Mouse (Mus musculus) forebrain, embryonic 15.5 days (tissue): ENCODE measurements around the gene Ubr2. TPM values are rescaled to one million over a fixed set of nuclear protein-coding genes. Genes with fewer than 3 reads are reported as not detected.

ENCODE experiments used
- ATAC-seq: fragments of 200-750 bp; cut with Nextera tagmentation; replicated peaks from 2 replicates; pipeline ENCODE4 v1.8.0; 2017; ENCODE audit warnings: mild to moderate bottlenecking, moderate TSS enrichment, moderate library complexity
- H3K27ac ChIP-seq: fragments of 300-500 bp; sonication (generic); replicated peaks from 2 replicates; pipeline ENCODE4 v1.5.1; 2015; ENCODE audit warnings: mild to moderate bottlenecking, inconsistent platforms
- H3K27me3 ChIP-seq: fragments of 300-500 bp; sonication (generic); 2 replicates; pipeline ENCODE4 v1.6.1; 2015; ENCODE audit warnings: inconsistent platforms
- H3K36me3 ChIP-seq: fragments of 300-500 bp; sonication (generic); 2 replicates; pipeline ENCODE4 v1.6.1; 2015; ENCODE audit warnings: mild to moderate bottlenecking, inconsistent platforms
- H3K4me1 ChIP-seq: fragments of 300-500 bp; sonication (generic); 2 replicates; pipeline ENCODE4 v1.6.1; 2015; ENCODE audit warnings: inconsistent platforms
- H3K4me2 ChIP-seq: fragments of 300-500 bp; sonication (generic); replicated peaks from 2 replicates; pipeline ENCODE4 v1.6.1; 2015; ENCODE audit warnings: mild to moderate bottlenecking, inconsistent platforms
- H3K4me3 ChIP-seq: fragments of 300-500 bp; sonication (generic); 2 replicates; pipeline ENCODE4 v1.5.1; 2015; ENCODE audit warnings: mild to moderate bottlenecking, inconsistent platforms
- H3K9ac ChIP-seq: fragments of 300-500 bp; sonication (generic); replicated peaks from 2 replicates; pipeline ENCODE4 v1.6.1; 2015; ENCODE audit warnings: mild to moderate bottlenecking, inconsistent platforms
- H3K9me3 ChIP-seq: fragments of 300-500 bp; sonication (generic); 2 replicates; pipeline ENCODE4 v1.6.1; 2016; ENCODE audit warnings: inconsistent platforms
- WGBS: fragments of 180-500 bp; shearing (Covaris S2); methylation state at CpG from one replicate; pipeline ENCODE4 v1.1.7; 2015; ENCODE audit warnings: mixed read lengths; 5-methylcytosine and 5-hydroxymethylcytosine counted together
- polyA plus RNA-seq: library from polyadenylated mRNA; unstranded; fragments of >200 nt; fragmentation: Nextera tagmentation; extraction: Ambion mirVana; gene quantifications from 2 replicates; pipeline ENCODE4 v1.2.1, GENCODE M21; 2015

Ubr2 gene
- polyA plus RNA-seq, 1 experiment from 2014 or later, result 17.4 TPM

DNA sequence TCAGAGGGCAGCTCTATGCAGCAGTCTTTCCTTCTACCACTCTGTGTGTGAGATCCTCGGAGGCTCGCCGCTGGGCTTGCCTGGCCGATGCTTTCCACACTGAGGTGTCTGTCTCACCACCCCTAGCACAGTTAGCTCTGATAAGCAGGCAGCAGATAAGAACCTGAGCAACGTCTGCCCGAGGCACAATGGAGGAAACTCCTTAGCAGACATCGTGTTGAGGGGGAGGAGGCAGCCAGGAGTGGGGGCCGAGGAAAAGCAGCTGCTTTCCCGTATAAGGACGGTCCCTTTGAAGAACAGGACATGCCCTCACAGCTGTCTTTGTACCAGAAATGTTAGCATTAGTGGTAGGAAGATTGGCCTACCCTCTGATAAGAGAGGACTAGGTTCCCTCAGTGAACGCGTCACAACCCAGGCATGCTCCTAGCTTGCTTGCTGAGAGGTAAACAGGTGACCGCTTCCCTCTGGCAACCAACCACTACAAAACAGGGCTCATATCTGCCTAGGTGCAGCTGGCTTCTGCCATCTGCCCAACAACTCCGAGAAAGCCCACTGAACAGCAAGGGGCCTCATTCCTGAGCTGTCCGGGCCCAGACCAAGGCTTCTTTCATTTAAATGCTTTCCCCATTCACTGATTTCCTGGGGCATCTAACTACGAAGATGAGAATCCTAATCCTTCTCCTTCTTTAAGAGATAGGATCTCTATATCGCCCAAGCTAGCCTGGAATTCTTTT is 124.3 kb downstream of the Ubr2 start:
- Histone ChIP-seq H3K9ac (no peak overlapping the region), H3K9me3 (no peaks in the 10 kb centered on the region), H3K4me2 (no peak overlapping the region), H3K36me3 (no peaks in the 10 kb centered on the region), H3K27ac (no peak overlapping the region), H3K4me1 (peaks cover 14% of the 10 kb centered on the region), H3K27me3 (no peaks in the 10 kb centered on the region), H3K4me3 (no peak overlapping the region)
- WGBS, result 65% methylated on average over 17 of the region's 17 CpGs
- ATAC-seq, result no peak

DNA sequence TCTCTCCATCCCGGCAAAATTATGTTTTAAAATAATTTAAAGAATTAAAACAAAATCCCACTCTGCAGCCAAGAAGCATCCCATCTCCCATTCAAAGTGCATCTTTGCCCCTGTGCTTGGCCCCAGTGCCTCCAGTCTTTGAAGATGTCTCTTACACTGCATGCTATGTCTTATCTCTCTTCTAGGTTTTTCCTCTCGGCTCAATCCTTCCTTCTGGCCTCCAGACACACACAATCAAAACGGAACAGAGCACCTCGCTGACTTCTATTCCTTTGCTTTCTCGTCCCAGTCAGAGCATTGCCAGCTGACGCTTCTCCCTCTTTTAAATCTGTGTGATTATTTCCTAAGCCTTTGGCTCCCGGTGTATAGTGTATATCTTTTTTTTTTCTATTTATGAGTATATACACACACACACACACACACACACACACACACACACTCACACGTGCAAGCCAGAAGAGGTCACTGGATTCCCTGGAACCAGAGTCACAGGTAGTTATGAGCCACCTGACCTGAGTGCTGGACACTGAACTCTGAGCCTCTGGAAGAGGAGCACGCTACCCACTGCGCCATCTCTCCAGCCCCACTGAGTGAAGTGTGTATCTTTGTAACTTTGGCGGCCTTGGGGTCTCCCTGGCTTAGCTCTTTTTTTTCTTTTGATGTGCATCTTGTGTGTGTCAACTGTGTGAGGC is 125.0 kb downstream of the Ubr2 start:
- Histone ChIP-seq H3K36me3 (no peaks in the 10 kb centered on the region), H3K9ac (no peak overlapping the region), H3K27me3 (no peaks in the 10 kb centered on the region), H3K4me1 (peaks cover 14% of the 10 kb centered on the region), H3K27ac (no peak overlapping the region), H3K9me3 (no peaks in the 10 kb centered on the region), H3K4me3 (no peak overlapping the region), H3K4me2 (no peak overlapping the region)
- 85% methylated on average over 11 of the region's 11 CpGs for WGBS
- no peak for ATAC-seq

DNA sequence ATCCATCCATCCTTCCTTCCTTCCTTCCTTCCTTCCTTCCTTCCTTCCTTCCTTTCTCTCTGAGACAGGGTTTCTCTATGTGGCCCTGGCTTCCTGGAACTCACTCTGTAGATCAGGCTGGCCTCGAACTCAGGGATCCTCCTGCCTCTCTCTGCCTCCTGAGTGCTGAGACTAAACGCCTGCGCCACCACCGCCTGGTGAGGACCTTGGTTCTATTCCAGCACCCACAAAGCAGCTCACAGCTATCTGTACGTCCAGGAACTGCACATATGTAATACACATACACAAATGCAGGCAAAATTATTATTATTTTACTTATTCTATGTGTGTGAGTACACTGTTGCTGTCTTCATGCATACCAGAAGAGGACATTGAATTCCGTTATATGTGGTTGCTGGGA is 125.6 kb downstream of the Ubr2 start:
- H3K36me3 ChIP-seq, result no peaks in the 10 kb centered on the region
- no peak overlapping the region for H3K27ac ChIP-seq
- no peak overlapping the region for H3K9ac ChIP-seq
- 91% methylated on average over 6 of the region's 6 CpGs for WGBS
- ATAC-seq, result no peak
- H3K9me3 ChIP-seq, result no peaks in the 10 kb centered on the region
- H3K27me3 ChIP-seq, result no peaks in the 10 kb centered on the region
- peaks cover 19% of the 10 kb centered on the region for H3K4me1 ChIP-seq
- no peak overlapping the region for H3K4me3 ChIP-seq
- H3K4me2 ChIP-seq, result no peak overlapping the region

DNA sequence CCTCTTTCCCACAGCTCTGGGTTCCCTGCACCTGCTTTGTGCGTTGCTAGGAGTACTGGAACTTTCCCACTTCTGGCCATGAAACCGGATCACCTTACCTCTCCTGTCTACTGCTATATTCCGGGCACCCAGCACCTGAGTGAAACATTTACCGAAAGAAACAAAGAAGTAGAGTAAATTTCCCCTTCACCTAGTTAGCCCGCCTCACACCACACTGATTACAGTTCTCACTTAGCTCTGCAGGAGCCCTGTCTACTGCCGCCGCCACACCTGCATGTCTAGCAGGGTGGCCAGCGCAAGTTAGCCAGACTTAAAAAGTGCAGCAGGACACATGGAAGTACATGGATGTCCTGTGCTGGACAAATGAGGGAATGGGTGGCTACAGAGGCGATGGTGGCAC is 127.2 kb downstream of the Ubr2 start:
- Histone ChIP-seq H3K9ac (no peak overlapping the region), H3K4me1 (peaks cover 13% of the 10 kb centered on the region), H3K9me3 (no peaks in the 10 kb centered on the region), H3K36me3 (no peaks in the 10 kb centered on the region), H3K27me3 (no peaks in the 10 kb centered on the region), H3K4me2 (no peak overlapping the region), H3K27ac (no peak overlapping the region), H3K4me3 (no peak overlapping the region)
- ATAC-seq, result no peak
- WGBS, result 90% methylated on average over 9 of the region's 9 CpGs

DNA sequence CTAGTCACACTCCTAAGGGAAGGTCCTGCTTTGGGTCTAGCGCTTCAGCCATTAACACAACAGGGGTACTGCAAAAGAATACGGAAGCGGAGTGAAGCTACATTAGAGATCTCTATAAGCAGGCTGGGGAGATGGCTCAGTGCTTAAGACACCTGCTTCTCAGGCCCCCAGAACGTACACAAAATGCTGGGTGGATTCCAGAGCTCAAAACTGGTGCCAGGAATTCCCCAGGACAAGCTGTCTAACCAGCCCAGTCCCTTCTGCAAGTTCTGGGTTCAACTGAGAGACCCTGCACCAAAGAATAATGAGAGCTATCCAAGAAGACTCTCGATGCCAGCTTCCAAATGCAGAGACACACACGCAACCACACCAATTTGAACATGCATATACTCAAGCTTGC is 128.6 kb downstream of the Ubr2 start:
- Histone ChIP-seq H3K4me3 (no peak overlapping the region), H3K27ac (no peak overlapping the region), H3K9me3 (no peaks in the 10 kb centered on the region), H3K36me3 (no peaks in the 10 kb centered on the region), H3K4me2 (no peak overlapping the region), H3K4me1 (peaks cover 8% of the 10 kb centered on the region; the same call in 1 of the 2 replicates), H3K27me3 (no peaks in the 10 kb centered on the region), H3K9ac (no peak overlapping the region)
- WGBS, result 74% methylated on average over 6 of the region's 6 CpGs
- ATAC-seq, result no peak

DNA sequence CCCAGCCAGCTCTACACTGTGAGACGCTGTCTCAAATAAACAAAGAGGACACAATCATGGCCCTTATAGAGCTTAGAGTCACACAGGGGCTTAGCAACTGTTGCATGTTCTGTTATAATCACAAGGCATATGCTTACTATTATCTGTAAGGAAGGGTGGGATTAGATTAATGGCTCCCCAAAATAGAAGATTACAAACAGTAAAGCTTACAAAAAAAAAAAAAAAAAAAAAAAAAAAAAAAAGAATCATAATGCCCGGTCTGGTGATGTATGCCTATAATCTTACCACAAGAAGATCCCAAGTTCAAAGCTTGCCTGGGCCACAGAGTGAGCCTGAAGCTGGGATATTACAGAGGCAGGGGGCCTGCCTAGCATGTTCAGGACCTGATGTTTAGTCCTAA is 130.0 kb downstream of the Ubr2 start:
- ATAC-seq, result no peak
- H3K4me1 ChIP-seq, result peaks cover 8% of the 10 kb centered on the region; the same call in 1 of the 2 replicates
- no peak overlapping the region for H3K4me2 ChIP-seq
- H3K9ac ChIP-seq, result no peak overlapping the region
- no peaks in the 10 kb centered on the region for H3K9me3 ChIP-seq
- H3K27ac ChIP-seq, result 0 out of 2 replicates have a peak overlapping the region, but pooled peaks have one; percentile 19
- 84% methylated on average over 2 of the region's 2 CpGs for WGBS
- H3K27me3 ChIP-seq, result no peaks in the 10 kb centered on the region
- no peaks in the 10 kb centered on the region for H3K36me3 ChIP-seq
- no peak overlapping the region for H3K4me3 ChIP-seq

DNA sequence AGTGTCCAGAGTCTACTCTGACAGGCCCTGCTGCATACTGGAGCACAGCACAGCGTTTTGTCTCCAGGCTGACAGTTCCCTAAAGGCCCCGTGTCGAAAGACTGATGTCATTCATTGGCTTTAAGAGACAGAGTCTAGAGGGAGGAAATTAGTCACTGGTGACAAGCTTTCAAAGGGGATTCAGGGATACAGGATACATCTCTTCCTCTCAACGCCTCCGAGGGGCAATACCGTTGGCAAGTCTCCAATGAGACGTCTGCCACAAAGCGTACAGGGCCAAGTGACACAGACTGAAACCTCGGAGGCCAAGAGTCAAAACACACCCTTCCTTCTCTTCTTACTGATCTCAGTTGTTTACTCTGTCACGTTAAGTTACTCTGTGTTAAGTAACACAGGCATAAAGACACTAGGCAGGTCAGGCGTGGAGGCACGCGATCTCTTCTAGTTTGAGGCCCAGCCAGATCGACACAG is 130.5 kb downstream of the Ubr2 start:
- H3K36me3 ChIP-seq, result no peaks in the 10 kb centered on the region
- H3K4me1 ChIP-seq, result peaks cover 8% of the 10 kb centered on the region; the same call in 1 of the 2 replicates
- no peak overlapping the region for H3K4me3 ChIP-seq
- H3K27ac ChIP-seq, result 0 out of 2 replicates have a peak overlapping the region, but pooled peaks have one; percentile 19
- no peak overlapping the region for H3K9ac ChIP-seq
- ATAC-seq, result no peak
- H3K4me2 ChIP-seq, result no peak overlapping the region
- no peaks in the 10 kb centered on the region for H3K27me3 ChIP-seq
- whole genome bisulfite sequencing, result 43% methylated on average over 14 of the region's 14 CpGs
- no peaks in the 10 kb centered on the region for H3K9me3 ChIP-seq

Other genes with a start within 250 kb of the Ubr2 start
- 0.19 and 0.27 TPM in 2 replicates for gene Ptcra, start 246.8 kb downstream of the Ubr2 start, polyA plus RNA-seq
- 56.0 and 63.6 TPM in 2 replicates for gene 2310039H08Rik, start 237.9 kb downstream of the Ubr2 start, polyA plus RNA-seq
- 114 and 122 TPM in 2 replicates for gene Rpl7l1, start 227.9 kb downstream of the Ubr2 start, polyA plus RNA-seq
- gene Bicral, start 152.1 kb downstream of the Ubr2 start, polyA plus RNA-seq, result 8.9 and 9.2 TPM in 2 replicates
- gene Tbcc, start 119.9 kb downstream of the Ubr2 start, polyA plus RNA-seq, result 65.9 and 68.6 TPM in 2 replicates
- gene Prph2, start 100.1 kb downstream of the Ubr2 start, polyA plus RNA-seq, result not detected in 2 replicates